Mouse (Mus musculus) intestine, postnatal 0 days (tissue): ENCODE measurements at regions not wholly inside any gene's neighbourhood (a gene's known extent, or its start where the extent isn't known, plus 50 kb on each side); places are given as distances from the start of the nearest gene placed in this dataset.
A peak's percentile ranks its signal among the peaks of the same experiment; 100 is the strongest.

Experiments used
- ATAC-seq: fragments of 200-750 bp; cut with Nextera tagmentation; 2 replicates; pipeline ENCODE4 v1.8.0; 2017; ENCODE audit warnings: mild to moderate bottlenecking, moderate TSS enrichment, moderate library complexity
- H3K27ac ChIP-seq: fragments of 300-500 bp; sonication (generic); 2 replicates; pipeline ENCODE4 v1.5.1; 2014; ENCODE audit warnings: mild to moderate bottlenecking, low read depth, low read length, moderate library complexity
- H3K27me3 ChIP-seq: fragments of 300-500 bp; sonication (generic); replicated peaks from 2 replicates; pipeline ENCODE4 v1.6.1; 2014; ENCODE audit warnings: low read length, mixed read lengths; ENCODE audit not compliant: control insufficient read depth, insufficient read depth
- H3K36me3 ChIP-seq: fragments of 300-500 bp; sonication (generic); 2 replicates; pipeline ENCODE4 v1.6.1; 2014; ENCODE audit warnings: mild to moderate bottlenecking, moderate library complexity; ENCODE audit not compliant: control insufficient read depth, insufficient read depth
- H3K4me1 ChIP-seq: fragments of 300-500 bp; sonication (generic); replicated peaks from 2 replicates; pipeline ENCODE4 v1.6.1; 2014; ENCODE audit warnings: antibody characterized with exemption, low read length, mixed read lengths; ENCODE audit not compliant: control insufficient read depth, insufficient read depth
- H3K4me2 ChIP-seq: fragments of 300-500 bp; sonication (generic); replicated peaks from 2 replicates; pipeline ENCODE4 v1.6.1; 2014; ENCODE audit warnings: low read depth, mild to moderate bottlenecking, moderate library complexity
- H3K4me3 ChIP-seq: fragments of 300-500 bp; sonication (generic); 2 replicates; pipeline ENCODE4 v1.5.1; 2014; ENCODE audit warnings: low read depth, low read length
- H3K9ac ChIP-seq: fragments of 300-500 bp; sonication (generic); 2 replicates; pipeline ENCODE4 v1.6.1; 2014; ENCODE audit warnings: mild to moderate bottlenecking, low read depth, low read length
- H3K9me3 ChIP-seq: fragments of 300-500 bp; sonication (generic); 2 replicates; pipeline ENCODE4 v1.6.1; 2016; ENCODE audit warnings: mixed run types; ENCODE audit not compliant: control insufficient read depth
- CTCF ChIP-seq: sonication (generic); IDR thresholded peaks from 2 replicates; pipeline ENCODE4 v1.5.1; 2016; ENCODE audit warnings: low read depth, mild to moderate bottlenecking, control low read depth, antibody characterized with exemption, moderate library complexity
- WGBS: fragments of 180-500 bp; shearing (Covaris S2); extraction: QIAGEN DNeasy Blood & Tissue Kit; methylation state at CpG from one replicate; pipeline ENCODE4 v1.1.7; 2014; 5-methylcytosine and 5-hydroxymethylcytosine counted together

DNA sequence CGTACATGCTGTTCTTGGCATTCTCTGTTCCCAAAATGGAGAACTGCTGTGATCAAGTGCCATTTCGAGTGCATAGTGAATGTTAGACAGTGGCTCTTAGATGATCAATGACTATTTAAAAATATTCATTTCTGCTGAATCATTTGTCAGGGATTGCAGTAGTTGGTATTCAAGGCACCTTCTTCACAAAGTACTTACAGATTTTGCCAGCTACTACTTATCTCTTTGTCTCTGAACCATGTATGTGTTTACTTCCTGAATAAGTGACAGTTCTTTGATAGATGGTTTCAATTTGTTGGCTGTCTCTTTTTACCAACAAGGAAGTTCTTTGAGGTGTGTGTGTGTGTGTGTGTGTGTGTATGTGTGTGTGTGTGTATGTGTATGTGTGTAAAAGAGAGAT, 187.3 kb downstream of the Car2 start:
- no peaks in the 10 kb centered on the region for H3K27me3 ChIP-seq
- H3K4me2 ChIP-seq: no peak overlapping the region
- no peak overlapping the region for H3K4me3 ChIP-seq
- H3K4me1 ChIP-seq: no peaks in the 10 kb centered on the region
- no peaks in the 10 kb centered on the region for H3K36me3 ChIP-seq
- H3K9ac ChIP-seq: no peak overlapping the region
- no peaks in the 10 kb centered on the region for H3K9me3 ChIP-seq
- no peak for TF ChIP-seq CTCF
- WGBS: 86% methylated on average over 2 of the region's 2 CpGs
- no peak overlapping the region for H3K27ac ChIP-seq
- no peak for ATAC-seq

GRCm38 (mm10) chr3:15073847-15074246, 187.8 kb downstream of the Car2 start:
- no peaks in the 10 kb centered on the region for H3K9me3 ChIP-seq
- no peaks in the 10 kb centered on the region for H3K36me3 ChIP-seq
- H3K4me2 ChIP-seq: no peak overlapping the region
- H3K27ac ChIP-seq: no peak overlapping the region
- no peak for TF ChIP-seq CTCF
- no peak overlapping the region for H3K4me3 ChIP-seq
- no peaks in the 10 kb centered on the region for H3K27me3 ChIP-seq
- no peak overlapping the region for H3K9ac ChIP-seq
- WGBS: 48% methylated on average over 1 of the region's 1 CpGs
- no peak for ATAC-seq
- H3K4me1 ChIP-seq: no peaks in the 10 kb centered on the region

GRCm38 (mm10) chr3:15074949-15075348, 188.9 kb downstream of the Car2 start:
- no peak overlapping the region for H3K27ac ChIP-seq
- ATAC-seq: no peak
- no peak overlapping the region for H3K4me2 ChIP-seq
- H3K27me3 ChIP-seq: no peaks in the 10 kb centered on the region
- no peaks in the 10 kb centered on the region for H3K4me1 ChIP-seq
- no peak for TF ChIP-seq CTCF
- no peak overlapping the region for H3K4me3 ChIP-seq
- H3K9ac ChIP-seq: no peak overlapping the region
- H3K9me3 ChIP-seq: no peaks in the 10 kb centered on the region
- no peaks in the 10 kb centered on the region for H3K36me3 ChIP-seq

GRCm38 (mm10) chr3:15090124-15090523, 204.1 kb downstream of the Car2 start:
- no peaks in the 10 kb centered on the region for H3K27me3 ChIP-seq
- no peak overlapping the region for H3K4me3 ChIP-seq
- no peaks in the 10 kb centered on the region for H3K36me3 ChIP-seq
- H3K4me1 ChIP-seq: no peaks in the 10 kb centered on the region
- no peak overlapping the region for H3K27ac ChIP-seq
- no peaks in the 10 kb centered on the region for H3K9me3 ChIP-seq
- TF ChIP-seq CTCF: peak; percentile 44
- 75% methylated on average over 1 of the region's 1 CpGs for WGBS
- H3K9ac ChIP-seq: no peak overlapping the region
- no peak for ATAC-seq
- H3K4me2 ChIP-seq: no peak overlapping the region

GRCm38 (mm10) chr3:15098206-15098817, 212.2 kb downstream of the Car2 start:
- no peak for ATAC-seq
- Histone ChIP-seq H3K9ac (no peak overlapping the region), H3K4me1 (no peaks in the 10 kb centered on the region), H3K36me3 (no peaks in the 10 kb centered on the region), H3K4me2 (no peak overlapping the region), H3K9me3 (no peaks in the 10 kb centered on the region), H3K4me3 (no peak overlapping the region), H3K27me3 (no peaks in the 10 kb centered on the region), H3K27ac (no peak overlapping the region)
- WGBS: 45% methylated on average over 6 of the region's 6 CpGs
- TF ChIP-seq CTCF: no peak

- no peaks in the 10 kb centered on the region for H3K36me3 ChIP-seq
- H3K4me2 ChIP-seq: no peak overlapping the region
- H3K9me3 ChIP-seq: no peaks in the 10 kb centered on the region
- no peaks in the 10 kb centered on the region for H3K4me1 ChIP-seq
- H3K4me3 ChIP-seq: no peak overlapping the region
- TF ChIP-seq CTCF: no peak
- no peak overlapping the region for H3K9ac ChIP-seq
- no peak for ATAC-seq
- H3K27me3 ChIP-seq: no peaks in the 10 kb centered on the region
- H3K27ac ChIP-seq: no peak overlapping the region
Measured at GRCm38 (mm10) chr3:15098981-15099380, 212.9 kb downstream of the Car2 start.

DNA sequence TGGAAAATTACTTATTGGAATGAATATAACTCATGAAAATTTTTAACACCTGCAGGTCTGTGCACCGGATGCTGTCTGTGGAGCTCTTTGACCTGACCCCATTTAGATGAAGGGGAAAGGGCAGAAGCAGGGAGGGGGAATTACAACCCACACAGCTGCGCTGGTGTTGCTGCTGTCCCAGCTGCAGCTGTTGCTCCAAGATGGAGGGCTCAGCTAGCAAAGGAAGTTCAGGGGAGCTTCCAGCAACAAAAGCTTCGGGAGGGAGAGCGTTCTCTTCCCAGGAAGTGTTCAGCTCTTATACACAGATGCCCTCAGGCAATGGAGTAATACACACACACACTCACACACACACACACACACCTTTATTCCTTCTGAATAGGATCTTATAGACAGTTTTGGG, 219.6 kb downstream of the Car2 start:
- H3K4me2 ChIP-seq: no peak overlapping the region
- no peak for TF ChIP-seq CTCF
- no peak overlapping the region for H3K9ac ChIP-seq
- H3K4me3 ChIP-seq: no peak overlapping the region
- no peaks in the 10 kb centered on the region for H3K36me3 ChIP-seq
- ATAC-seq: no peak
- H3K9me3 ChIP-seq: no peaks in the 10 kb centered on the region
- H3K4me1 ChIP-seq: no peaks in the 10 kb centered on the region
- WGBS: 57% methylated on average over 4 of the region's 4 CpGs
- H3K27ac ChIP-seq: no peak overlapping the region
- no peaks in the 10 kb centered on the region for H3K27me3 ChIP-seq
